Mouse (Mus musculus) liver, embryonic 15.5 days (tissue): Measurements from ENCODE around the gene Hpn. TPM values are rescaled to one million over a fixed set of nuclear protein-coding genes. Genes with fewer than 3 reads are reported as not detected.
A peak's percentile ranks its signal among the peaks of the same experiment; 100 is the strongest.

Experiments
- ATAC-seq: fragments of 200-750 bp; cut with Nextera tagmentation; 2 replicates; pipeline ENCODE4 v1.8.0; 2017; ENCODE audit warnings: moderate number of reproducible peaks, mild to moderate bottlenecking, moderate library complexity; ENCODE audit not compliant: insufficient read depth
- H3K27ac ChIP-seq: fragments of 300-500 bp; sonication (generic); replicated peaks from 2 replicates; pipeline ENCODE4 v1.5.1; 2015; ENCODE audit warnings: mild to moderate bottlenecking, inconsistent platforms
- H3K27me3 ChIP-seq: fragments of 300-500 bp; sonication (generic); 2 replicates; pipeline ENCODE4 v1.6.1; 2015; ENCODE audit warnings: mild to moderate bottlenecking, inconsistent platforms
- H3K36me3 ChIP-seq: fragments of 300-500 bp; sonication (generic); replicated peaks from 2 replicates; pipeline ENCODE4 v1.6.1; 2015; ENCODE audit warnings: moderate library complexity, mild to moderate bottlenecking, inconsistent platforms
- H3K4me1 ChIP-seq: fragments of 300-500 bp; sonication (generic); replicated peaks from 2 replicates; pipeline ENCODE4 v1.6.1; 2015; ENCODE audit warnings: inconsistent platforms
- H3K4me2 ChIP-seq: fragments of 300-500 bp; sonication (generic); 2 replicates; pipeline ENCODE4 v1.6.1; 2015; ENCODE audit warnings: moderate library complexity, mild to moderate bottlenecking, inconsistent platforms
- H3K4me3 ChIP-seq: fragments of 300-500 bp; sonication (generic); replicated peaks from 2 replicates; pipeline ENCODE4 v1.5.1; 2015; ENCODE audit warnings: mild to moderate bottlenecking, inconsistent platforms
- H3K9ac ChIP-seq: fragments of 300-500 bp; sonication (generic); 2 replicates; pipeline ENCODE4 v1.6.1; 2015; ENCODE audit warnings: moderate library complexity, mild to moderate bottlenecking, inconsistent platforms
- H3K9me3 ChIP-seq: fragments of 300-500 bp; sonication (generic); replicated peaks from 2 replicates; pipeline ENCODE4 v1.6.1; 2016; ENCODE audit warnings: inconsistent platforms
- WGBS: fragments of 180-500 bp; shearing (Covaris S2); methylation state at CpG from one replicate; pipeline ENCODE4 v1.1.7; 2015; ENCODE audit warnings: mixed read lengths; ENCODE audit not compliant: insufficient replicate concordance; 5-methylcytosine and 5-hydroxymethylcytosine counted together
- polyA plus RNA-seq: library from polyadenylated mRNA; unstranded; fragments of >200 nt; fragmentation: Nextera tagmentation; extraction: Ambion mirVana; gene quantifications from 2 replicates; pipeline ENCODE4 v1.2.1, GENCODE M21; 2015

The Hpn gene
- polyA plus RNA-seq, 1 experiment from 2014 or later: 98.6 TPM

DNA sequence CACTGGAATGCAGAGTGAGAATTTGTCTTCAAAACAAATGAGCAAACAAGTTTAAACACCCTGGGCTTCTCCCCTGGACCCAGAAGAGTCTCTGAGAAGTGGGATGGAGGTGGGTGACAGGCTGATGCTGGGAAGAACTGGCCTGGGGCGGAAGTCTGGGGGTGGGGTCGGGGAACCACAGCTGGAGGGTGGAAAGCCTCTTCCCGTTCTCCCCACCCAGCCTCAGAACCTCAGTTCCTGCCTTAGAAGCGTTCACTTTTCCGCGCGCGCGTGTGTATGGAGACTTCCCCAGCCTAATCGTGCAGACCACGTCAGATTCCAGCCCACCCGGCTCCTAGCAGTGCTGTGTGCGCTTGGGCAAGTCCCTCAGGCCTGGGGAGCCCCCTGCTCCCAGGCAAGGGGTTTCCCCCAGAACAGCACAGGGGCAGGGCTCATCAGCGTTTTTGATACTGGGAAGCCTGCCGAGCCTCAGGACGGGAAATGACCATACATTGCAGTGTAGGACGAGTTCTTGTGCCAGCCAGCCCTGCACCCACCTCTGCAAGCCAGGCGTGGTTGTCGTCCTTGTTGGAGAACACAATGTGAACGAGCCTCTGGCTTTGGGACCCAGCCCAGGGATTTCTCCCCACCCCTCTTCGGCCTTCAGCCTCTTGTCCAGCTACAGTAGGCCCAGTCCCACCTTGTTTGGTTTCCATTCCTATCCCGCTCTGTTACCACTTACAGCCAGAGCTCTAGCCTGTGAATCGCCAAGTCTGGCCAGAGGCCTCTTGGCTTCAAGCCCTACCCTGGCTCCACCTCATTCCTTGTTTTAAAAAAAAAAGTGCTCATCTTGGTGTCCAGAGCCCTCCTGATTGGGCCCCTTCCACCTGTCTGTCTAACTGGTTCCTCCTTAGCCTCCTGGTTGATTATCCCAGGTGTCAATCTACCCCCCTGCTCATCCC lies 36.5 kb upstream of the Hpn start:
- WGBS: 10% methylated on average over 23 of the region's 23 CpGs
- ATAC-seq: peak; percentile 45

GRCm38 (mm10) chr7:31150566-31151300 lies 35.6 kb upstream of the Hpn start:
- Histone ChIP-seq H3K27me3 (no peaks in the 10 kb centered on the region), H3K9ac (peak overlapping the region; percentile 72), H3K36me3 (no peaks in the 10 kb centered on the region), H3K4me2 (peak overlapping the region; percentile 77), H3K4me1 (peaks cover 68% of the 10 kb centered on the region), H3K27ac (peak overlapping the region; percentile 77), H3K4me3 (peak overlapping the region; percentile 69), H3K9me3 (no peaks in the 10 kb centered on the region)
- under 1% methylated on average over 62 of the region's 63 CpGs for WGBS
- peak; percentile 77 for ATAC-seq

More for the DNA sequence above, 36.5 kb upstream of the Hpn start:
- no peaks in the 10 kb centered on the region for H3K9me3 ChIP-seq
- peaks cover 59% of the 10 kb centered on the region for H3K4me1 ChIP-seq
- peak overlapping the region; percentile 72 for H3K9ac ChIP-seq
- peak overlapping the region; percentile 69 for H3K4me3 ChIP-seq
- peak overlapping the region; percentile 77 for H3K4me2 ChIP-seq
- H3K27ac ChIP-seq: peak overlapping the region; percentile 77
- H3K27me3 ChIP-seq: no peaks in the 10 kb centered on the region
- no peaks in the 10 kb centered on the region for H3K36me3 ChIP-seq

- H3K27ac ChIP-seq: no peak overlapping the region
- peak overlapping the region; percentile 72 for H3K9ac ChIP-seq
- peaks cover 61% of the 10 kb centered on the region for H3K4me1 ChIP-seq
- 3% methylated on average over 20 of the region's 20 CpGs for WGBS
- H3K4me2 ChIP-seq: peak overlapping the region; percentile 77
- ATAC-seq: no peak
- H3K36me3 ChIP-seq: no peaks in the 10 kb centered on the region
- no peaks in the 10 kb centered on the region for H3K9me3 ChIP-seq
- peak overlapping the region; percentile 69 for H3K4me3 ChIP-seq
- no peaks in the 10 kb centered on the region for H3K27me3 ChIP-seq
These were observed 34.9 kb upstream of the Hpn start for GRCm38 (mm10) chr7:31149751-31150565.

DNA sequence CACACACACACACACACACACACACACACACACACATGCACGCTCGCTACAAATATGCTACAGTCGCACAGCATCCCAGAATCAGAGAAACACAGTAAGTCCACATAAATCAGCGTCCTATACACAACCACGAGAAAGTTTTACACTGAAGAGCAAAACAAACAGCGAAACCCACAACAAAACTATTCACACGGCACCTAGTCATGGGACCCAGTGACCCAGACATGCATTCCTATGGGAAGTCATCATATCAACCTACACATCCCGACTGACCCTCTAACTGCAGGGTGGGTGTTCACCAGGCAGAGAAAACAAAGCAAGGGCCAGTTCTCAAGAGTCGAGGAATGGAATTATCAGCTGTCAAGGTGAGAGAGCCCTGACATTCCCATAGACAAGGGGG lies 34.2 kb upstream of the Hpn start:
- Histone ChIP-seq H3K4me1 (peaks cover 61% of the 10 kb centered on the region), H3K9ac (0 out of 2 replicates have a peak overlapping the region, but pooled peaks have one; percentile 0), H3K36me3 (no peaks in the 10 kb centered on the region), H3K27ac (no peak overlapping the region), H3K27me3 (no peaks in the 10 kb centered on the region), H3K4me2 (peak overlapping the region; percentile 77), H3K4me3 (peak overlapping the region; percentile 69), H3K9me3 (no peaks in the 10 kb centered on the region)
- 24% methylated on average over 9 of the region's 9 CpGs for WGBS
- ATAC-seq: no peak

- Histone ChIP-seq H3K36me3 (peaks cover under 1% of the 10 kb centered on the region; the same call in 1 of the 2 replicates), H3K4me1 (peaks cover 61% of the 10 kb centered on the region), H3K9me3 (no peaks in the 10 kb centered on the region), H3K4me2 (peak overlapping the region; percentile 77), H3K27me3 (no peaks in the 10 kb centered on the region), H3K9ac (no peak overlapping the region), H3K27ac (peak overlapping the region; percentile 48), H3K4me3 (peak overlapping the region; percentile 69)
- WGBS: 2% methylated on average over 9 of the region's 9 CpGs
- 0 out of 2 replicates have a peak, but pooled peaks have one; percentile 28 for ATAC-seq
These were observed 33.7 kb upstream of the Hpn start for GRCm38 (mm10) chr7:31148756-31149155.

DNA sequence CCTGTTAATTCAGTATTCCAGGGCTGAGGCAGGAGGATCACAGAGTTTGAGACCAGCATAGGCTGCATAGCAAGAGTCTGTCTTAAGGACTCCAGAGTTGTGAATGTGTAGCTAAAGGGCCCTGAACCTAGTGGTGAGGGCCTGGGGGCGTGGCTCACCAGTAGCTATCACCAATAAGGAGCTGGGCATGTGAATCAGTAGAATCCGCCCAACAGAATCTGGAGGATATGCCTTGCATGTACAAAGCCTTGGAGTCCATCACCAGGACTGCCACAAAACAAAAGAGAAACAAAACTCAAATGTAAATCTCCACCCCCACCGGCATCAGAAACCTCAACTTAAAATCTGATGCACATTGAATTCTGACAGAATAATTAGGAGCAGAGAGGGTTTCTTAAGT lies 33.0 kb upstream of the Hpn start:
- WGBS: 48% methylated on average over 3 of the region's 3 CpGs
- H3K4me1 ChIP-seq: peaks cover 61% of the 10 kb centered on the region
- H3K27me3 ChIP-seq: no peaks in the 10 kb centered on the region
- 0 out of 2 replicates have a peak overlapping the region, but pooled peaks have one; percentile 69 for H3K4me3 ChIP-seq
- H3K9me3 ChIP-seq: no peaks in the 10 kb centered on the region
- no peak for ATAC-seq
- peak overlapping the region; percentile 77 for H3K4me2 ChIP-seq
- peak overlapping the region; percentile 48 for H3K27ac ChIP-seq
- no peak overlapping the region for H3K9ac ChIP-seq
- H3K36me3 ChIP-seq: peaks cover 7% of the 10 kb centered on the region

DNA sequence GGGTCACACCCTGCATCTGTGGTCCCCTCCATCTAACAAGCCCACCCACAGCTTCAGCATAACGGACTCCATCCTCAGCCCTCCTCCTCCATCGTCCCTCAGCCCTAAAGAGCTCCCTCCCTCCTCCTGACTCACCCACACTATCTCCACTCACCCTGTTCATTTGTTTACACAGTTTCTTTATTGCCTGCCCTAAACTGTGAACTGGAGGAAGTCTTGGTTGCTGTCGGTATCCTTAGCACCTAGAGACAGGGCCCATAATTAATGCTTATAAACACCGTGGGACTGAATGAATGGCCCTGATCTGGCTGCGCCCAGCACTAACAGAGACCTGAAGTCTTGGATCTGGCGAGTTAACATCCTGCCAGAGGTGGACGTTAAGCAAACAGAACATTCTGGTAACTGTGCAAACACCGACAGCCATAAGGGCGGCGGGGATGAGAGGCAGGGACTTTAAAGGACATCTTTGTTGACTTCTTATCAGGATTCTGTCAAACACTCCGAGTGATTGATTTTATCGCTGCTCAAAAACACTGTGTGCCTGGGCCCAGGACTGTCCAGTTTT lies 30.6 kb upstream of the Hpn start:
- Histone ChIP-seq H3K9ac (no peak overlapping the region), H3K9me3 (no peaks in the 10 kb centered on the region), H3K4me3 (no peak overlapping the region), H3K27ac (0 out of 2 replicates have a peak overlapping the region, but pooled peaks have one; percentile 38), H3K4me2 (no peak overlapping the region), H3K4me1 (peaks cover 47% of the 10 kb centered on the region), H3K27me3 (no peaks in the 10 kb centered on the region), H3K36me3 (peaks cover 30% of the 10 kb centered on the region)
- no peak for ATAC-seq
- WGBS: 58% methylated on average over 12 of the region's 12 CpGs

GRCm38 (mm10) chr7:31144886-31145285 lies 29.8 kb upstream of the Hpn start:
- WGBS: 91% methylated on average over 16 of the region's 16 CpGs
- no peaks in the 10 kb centered on the region for H3K27me3 ChIP-seq
- no peak for ATAC-seq
- peaks cover 40% of the 10 kb centered on the region for H3K4me1 ChIP-seq
- no peak overlapping the region for H3K4me3 ChIP-seq
- H3K27ac ChIP-seq: no peak overlapping the region
- H3K4me2 ChIP-seq: no peak overlapping the region
- peaks cover 35% of the 10 kb centered on the region for H3K36me3 ChIP-seq
- no peaks in the 10 kb centered on the region for H3K9me3 ChIP-seq
- no peak overlapping the region for H3K9ac ChIP-seq

- no peak overlapping the region for H3K9ac ChIP-seq
- H3K4me1 ChIP-seq: 0 out of 2 replicates have a peak, but pooled peaks cover 3% of the 10 kb centered on the region
- H3K4me3 ChIP-seq: no peak overlapping the region
- H3K36me3 ChIP-seq: peaks cover 72% of the 10 kb centered on the region
- H3K27me3 ChIP-seq: no peaks in the 10 kb centered on the region
- WGBS: 71% methylated on average over 10 of the region's 10 CpGs
- no peak overlapping the region for H3K27ac ChIP-seq
- ATAC-seq: no peak
- no peak overlapping the region for H3K4me2 ChIP-seq
- H3K9me3 ChIP-seq: no peaks in the 10 kb centered on the region
These were observed 25.9 kb upstream of the Hpn start for GRCm38 (mm10) chr7:31140941-31141340.

GRCm38 (mm10) chr7:31140302-31140701 lies 25.2 kb upstream of the Hpn start:
- H3K4me2 ChIP-seq: no peak overlapping the region
- H3K27ac ChIP-seq: no peak overlapping the region
- H3K4me3 ChIP-seq: no peak overlapping the region
- no peaks in the 10 kb centered on the region for H3K4me1 ChIP-seq
- peaks cover 78% of the 10 kb centered on the region for H3K36me3 ChIP-seq
- H3K9me3 ChIP-seq: no peaks in the 10 kb centered on the region
- no peak for ATAC-seq
- WGBS: 67% methylated on average over 4 of the region's 4 CpGs
- H3K27me3 ChIP-seq: no peaks in the 10 kb centered on the region
- H3K9ac ChIP-seq: no peak overlapping the region
